Mouse (Mus musculus): ENCODE data around the gene Zfp160. TPM values are rescaled to one million over a fixed set of nuclear protein-coding genes. Genes with fewer than 3 reads are reported as not detected.
"Not testable (repeated sequence)": the region's sequence is repeated elsewhere in the genome, so short reads cannot be mapped to it uniquely, and the experiment has no call there.

Zfp160 gene
- polyA plus RNA-seq, 1 experiment, result 4.5 TPM

DNA sequence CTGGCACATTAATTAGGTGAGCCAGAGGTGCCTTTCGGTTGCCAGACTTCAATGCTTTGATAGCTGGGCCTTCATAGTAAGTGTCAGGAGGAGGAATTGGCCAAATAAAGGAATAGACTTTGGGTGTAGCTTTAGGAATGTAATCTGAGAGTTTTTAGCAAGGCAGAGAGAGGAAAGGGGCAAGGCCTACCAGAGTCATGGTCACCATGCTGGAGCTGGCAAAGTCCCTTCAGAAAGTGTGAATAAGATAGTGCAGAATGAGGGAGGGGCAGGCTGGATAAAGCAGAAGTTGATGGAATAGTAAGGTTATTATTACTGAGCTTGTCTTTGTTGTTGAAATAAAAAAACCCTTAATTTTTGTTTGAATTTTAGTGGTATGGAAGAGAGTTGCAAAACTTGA lies 1.0 kb downstream of the Zfp160 start:
- no peaks in the 10 kb centered on the region for H3K27me3 ChIP-seq (ENCODE audit: control insufficient read depth, insufficient read depth, low read length)
- peaks cover 6% of the 10 kb centered on the region; the same call in 1 of the 2 replicates for H3K4me1 ChIP-seq (replicated peaks; ENCODE audit: control insufficient read depth, insufficient read depth, low read length)
- no peak overlapping the region for H3K4me3 ChIP-seq (ENCODE audit: control insufficient read depth, insufficient read depth, low read length)
- TF ChIP-seq CTCF (IDR thresholded peaks at IDR 0.05; ENCODE audit: borderline replicate concordance, control insufficient read depth, extremely low read depth, insufficient read depth, low read length, poor library complexity), result no peak
- no peak for TF ChIP-seq POLR2A (IDR thresholded peaks at IDR 0.05; ENCODE audit: control insufficient read depth, extremely low read depth, insufficient read depth, low read length, poor library complexity)
- no peak overlapping the region for H3K27ac ChIP-seq (ENCODE audit: control insufficient read depth, insufficient read depth, low read length)
- peaks cover 25% of the 10 kb centered on the region for H3K36me3 ChIP-seq (ENCODE audit: control insufficient read depth, insufficient read depth, low read length)
- 27% methylated on average over 1 of the region's 1 CpGs for WGBS
- DNase-seq, result no peak

DNA sequence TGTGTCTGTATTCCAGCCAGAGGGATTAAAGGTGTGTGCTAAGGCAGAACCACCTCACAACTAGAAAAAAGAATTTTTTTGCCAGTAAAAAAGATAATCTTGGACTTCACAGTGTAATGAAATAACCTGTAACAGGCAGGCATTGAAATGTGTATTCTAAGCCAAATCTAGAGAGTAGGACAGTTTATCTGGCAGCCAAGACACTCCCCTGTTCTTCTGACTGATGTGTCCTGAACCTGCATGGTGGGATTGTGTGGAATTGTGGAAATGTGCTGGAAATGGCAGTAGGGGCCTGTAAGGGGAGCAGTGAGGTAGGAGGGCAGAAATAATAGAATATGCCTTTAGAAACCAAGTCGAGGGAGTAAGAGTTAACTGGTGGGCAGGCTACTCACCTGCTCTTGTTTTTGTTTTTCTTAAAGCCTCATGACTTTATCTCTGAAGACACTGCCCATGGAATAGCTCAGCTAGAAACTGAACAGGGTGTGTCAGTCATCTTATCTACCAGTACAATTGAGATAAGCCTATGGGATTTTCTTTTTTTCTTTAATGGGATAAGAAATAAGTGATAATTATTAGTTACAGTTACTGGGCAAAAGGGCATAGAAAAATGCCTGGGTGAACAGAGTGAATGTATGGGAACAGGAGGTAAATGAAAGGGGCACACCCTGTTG lies 9.8 kb downstream of the Zfp160 start:
- TF ChIP-seq POLR2A (IDR thresholded peaks at IDR 0.05; ENCODE audit: control insufficient read depth, extremely low read depth, insufficient read depth, low read length, poor library complexity), result no peak
- TF ChIP-seq CTCF (IDR thresholded peaks at IDR 0.05; ENCODE audit: borderline replicate concordance, control insufficient read depth, extremely low read depth, insufficient read depth, low read length, poor library complexity), result no peak
- H3K27ac ChIP-seq (ENCODE audit: control insufficient read depth, insufficient read depth, low read length), result no peak overlapping the region
- no peaks in the 10 kb centered on the region for H3K27me3 ChIP-seq (ENCODE audit: control insufficient read depth, insufficient read depth, low read length)
- no peak overlapping the region for H3K4me3 ChIP-seq (ENCODE audit: control insufficient read depth, insufficient read depth, low read length)
- DNase-seq, result no peak
- peaks cover 48% of the 10 kb centered on the region for H3K36me3 ChIP-seq (ENCODE audit: control insufficient read depth, insufficient read depth, low read length)
- no peaks in the 10 kb centered on the region for H3K4me1 ChIP-seq (replicated peaks; ENCODE audit: control insufficient read depth, insufficient read depth, low read length)
- 93% methylated on average over 1 of the region's 1 CpGs for WGBS

DNA sequence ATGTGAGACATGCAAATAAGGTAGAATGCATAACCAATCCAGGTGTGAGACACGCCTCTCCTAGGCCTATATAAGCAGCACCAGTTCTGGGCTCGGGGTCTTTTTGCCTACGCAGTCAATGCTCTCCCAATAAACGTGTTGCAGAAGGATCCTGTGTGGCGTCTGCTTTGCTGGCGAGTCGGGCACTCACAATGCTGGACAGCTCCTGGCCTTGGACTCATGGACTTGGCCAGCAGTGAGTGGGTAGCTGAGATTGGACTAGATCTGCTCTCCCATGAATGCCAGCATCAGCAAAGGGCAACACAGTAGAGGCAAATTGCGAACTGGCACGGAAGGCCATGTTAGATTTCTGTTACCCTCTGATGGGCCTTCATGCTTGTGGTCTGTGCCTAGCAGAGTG lies 39.3 kb downstream of the Zfp160 start:
- H3K36me3 ChIP-seq (ENCODE audit: control insufficient read depth, insufficient read depth, low read length); H3K27ac ChIP-seq (ENCODE audit: control insufficient read depth, insufficient read depth, low read length); H3K27me3 ChIP-seq (ENCODE audit: control insufficient read depth, insufficient read depth, low read length); H3K4me3 ChIP-seq (ENCODE audit: control insufficient read depth, insufficient read depth, low read length); H3K4me1 ChIP-seq (replicated peaks; ENCODE audit: control insufficient read depth, insufficient read depth, low read length); DNase-seq: not testable (repeated sequence)
- 95% methylated on average over 9 of the region's 9 CpGs for WGBS

DNA sequence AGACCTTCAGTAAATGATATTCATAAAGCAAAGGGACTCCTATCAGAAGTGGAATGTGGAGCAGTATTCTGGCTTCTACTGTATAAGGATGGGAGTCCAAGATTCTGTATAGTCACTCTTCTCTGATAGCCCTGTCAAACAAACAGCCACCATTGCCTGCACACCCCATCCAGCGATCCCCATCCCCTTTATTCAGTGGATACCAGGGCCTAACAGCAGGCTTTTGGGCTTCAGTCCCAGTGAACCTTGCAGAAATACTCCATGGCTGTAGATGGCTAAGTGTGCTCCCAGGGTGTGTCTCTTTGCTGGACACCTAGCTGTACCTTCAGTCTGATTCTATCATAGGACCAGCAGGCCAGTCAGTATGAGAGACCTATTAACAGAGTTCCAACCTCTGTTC lies 42.2 kb downstream of the Zfp160 start:
- 94% methylated on average over 1 of the region's 1 CpGs for WGBS
- Histone ChIP-seq H3K4me3 (ENCODE audit: control insufficient read depth, insufficient read depth, low read length) (no peak overlapping the region), H3K36me3 (ENCODE audit: control insufficient read depth, insufficient read depth, low read length) (no peaks in the 10 kb centered on the region), H3K27ac (ENCODE audit: control insufficient read depth, insufficient read depth, low read length) (no peak overlapping the region), H3K4me1 (replicated peaks; ENCODE audit: control insufficient read depth, insufficient read depth, low read length) (no peaks in the 10 kb centered on the region), H3K27me3 (ENCODE audit: control insufficient read depth, insufficient read depth, low read length) (no peaks in the 10 kb centered on the region)
- DNase-seq, result no peak
- TF ChIP-seq CTCF (IDR thresholded peaks at IDR 0.05; ENCODE audit: borderline replicate concordance, control insufficient read depth, extremely low read depth, insufficient read depth, low read length, poor library complexity) (no peak), POLR2A (IDR thresholded peaks at IDR 0.05; ENCODE audit: control insufficient read depth, extremely low read depth, insufficient read depth, low read length, poor library complexity) (no peak)

DNA sequence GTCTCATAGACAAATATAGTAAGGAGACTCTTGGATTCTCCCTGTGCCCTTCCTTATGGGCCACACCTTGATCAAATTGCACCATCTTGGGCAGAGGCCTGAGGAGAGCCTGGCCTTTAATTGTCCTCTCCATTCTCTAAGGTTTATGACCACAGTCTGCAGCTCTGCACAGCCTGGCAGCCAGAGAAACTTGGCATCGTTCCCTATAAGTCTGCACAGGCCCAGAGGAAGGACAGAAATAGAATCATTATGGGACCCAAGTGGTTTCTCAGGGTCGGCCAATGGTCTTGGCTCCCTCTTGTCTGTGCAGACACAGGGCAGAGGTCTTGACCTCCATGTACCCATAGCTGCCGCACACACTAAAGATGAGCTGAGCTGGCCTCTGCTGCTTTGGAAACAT lies 42.6 kb downstream of the Zfp160 start:
- not testable (repeated sequence) for H3K4me1 ChIP-seq (replicated peaks; ENCODE audit: control insufficient read depth, insufficient read depth, low read length); H3K27ac ChIP-seq (ENCODE audit: control insufficient read depth, insufficient read depth, low read length); H3K27me3 ChIP-seq (ENCODE audit: control insufficient read depth, insufficient read depth, low read length); DNase-seq; H3K4me3 ChIP-seq (ENCODE audit: control insufficient read depth, insufficient read depth, low read length); H3K36me3 ChIP-seq (ENCODE audit: control insufficient read depth, insufficient read depth, low read length)
- no CpG with 5 or more reads among the region's 3 CpGs for WGBS

DNA sequence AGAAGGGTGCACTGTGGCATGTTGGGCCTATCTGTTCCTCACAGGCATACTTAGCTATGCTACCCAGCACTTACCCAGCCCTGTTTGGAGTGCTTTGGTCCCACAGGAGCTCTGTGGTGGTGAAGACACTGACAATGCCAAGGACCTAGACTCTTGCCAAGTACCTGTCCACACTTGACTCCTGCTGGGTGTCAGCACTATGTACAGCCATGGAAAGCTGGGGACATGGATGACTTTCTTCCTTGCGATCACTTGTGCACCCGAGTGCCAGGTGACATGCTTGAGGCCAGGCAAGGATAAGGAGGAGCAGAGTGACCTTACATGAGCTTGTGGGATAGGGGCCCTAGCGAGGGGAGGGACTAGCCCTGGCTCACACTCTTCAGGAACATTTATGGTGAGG lies 43.2 kb downstream of the Zfp160 start:
- H3K27ac ChIP-seq (ENCODE audit: control insufficient read depth, insufficient read depth, low read length); H3K4me3 ChIP-seq (ENCODE audit: control insufficient read depth, insufficient read depth, low read length); H3K4me1 ChIP-seq (replicated peaks; ENCODE audit: control insufficient read depth, insufficient read depth, low read length); H3K36me3 ChIP-seq (ENCODE audit: control insufficient read depth, insufficient read depth, low read length); DNase-seq; H3K27me3 ChIP-seq (ENCODE audit: control insufficient read depth, insufficient read depth, low read length): not testable (repeated sequence)
- 88% methylated on average over 3 of the region's 3 CpGs for WGBS

DNA sequence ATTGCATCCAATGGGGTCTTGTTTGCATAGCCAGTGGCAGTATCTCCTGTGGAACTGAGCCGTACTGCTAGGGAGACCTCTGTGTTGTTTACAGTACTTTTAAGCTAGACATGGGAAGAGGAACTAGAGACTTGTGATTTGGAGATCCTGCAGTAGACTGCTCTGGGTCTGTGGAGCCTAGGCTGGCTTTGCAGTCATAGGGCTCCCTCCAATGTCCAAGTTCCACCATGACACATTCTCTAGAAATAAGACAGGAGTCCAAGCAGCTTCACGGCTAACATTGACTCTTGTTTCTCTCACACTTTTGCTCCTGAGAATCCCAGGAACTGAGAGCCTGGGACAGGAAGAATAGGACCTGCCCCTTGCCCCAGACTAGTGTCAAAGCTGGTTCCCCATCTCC lies 44.6 kb downstream of the Zfp160 start:
- Histone ChIP-seq H3K27me3 (ENCODE audit: control insufficient read depth, insufficient read depth, low read length) (no peaks in the 10 kb centered on the region), H3K4me1 (replicated peaks; ENCODE audit: control insufficient read depth, insufficient read depth, low read length) (no peaks in the 10 kb centered on the region), H3K36me3 (ENCODE audit: control insufficient read depth, insufficient read depth, low read length) (no peaks in the 10 kb centered on the region), H3K4me3 (ENCODE audit: control insufficient read depth, insufficient read depth, low read length) (no peak overlapping the region), H3K27ac (ENCODE audit: control insufficient read depth, insufficient read depth, low read length) (no peak overlapping the region)
- no peak for TF ChIP-seq POLR2A (IDR thresholded peaks at IDR 0.05; ENCODE audit: control insufficient read depth, extremely low read depth, insufficient read depth, low read length, poor library complexity)
- TF ChIP-seq CTCF (IDR thresholded peaks at IDR 0.05; ENCODE audit: borderline replicate concordance, control insufficient read depth, extremely low read depth, insufficient read depth, low read length, poor library complexity), result no peak
- WGBS, result 72% methylated on average over 2 of the region's 2 CpGs
- DNase-seq, result no peak

DNA sequence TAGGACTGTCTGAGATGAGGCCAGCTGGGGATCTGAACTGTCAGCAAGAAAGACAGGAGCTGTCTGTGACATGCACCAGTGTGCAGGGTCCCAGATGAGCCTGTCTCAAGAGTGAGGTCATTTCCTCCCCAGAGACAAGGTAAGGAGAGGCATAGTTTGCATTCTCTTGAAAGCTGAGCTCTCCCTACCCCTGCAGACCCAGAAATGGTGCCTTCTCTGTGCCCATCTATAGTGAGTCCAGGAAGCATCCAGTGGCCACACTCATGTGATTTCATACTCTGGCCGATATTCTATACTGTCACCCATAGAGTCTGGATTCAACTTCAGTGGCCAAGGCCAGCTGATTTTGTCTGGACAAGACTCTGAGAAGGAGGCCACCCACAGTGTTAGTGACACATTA lies 46.4 kb downstream of the Zfp160 start:
- not testable (repeated sequence) for H3K36me3 ChIP-seq (ENCODE audit: control insufficient read depth, insufficient read depth, low read length)
- 97% methylated on average over 1 of the region's 1 CpGs for WGBS

More for the DNA sequence above, 46.4 kb downstream of the Zfp160 start:
- not testable (repeated sequence) for H3K27me3 ChIP-seq (ENCODE audit: control insufficient read depth, insufficient read depth, low read length); H3K4me3 ChIP-seq (ENCODE audit: control insufficient read depth, insufficient read depth, low read length); H3K4me1 ChIP-seq (replicated peaks; ENCODE audit: control insufficient read depth, insufficient read depth, low read length); H3K27ac ChIP-seq (ENCODE audit: control insufficient read depth, insufficient read depth, low read length); DNase-seq
